Mouse (Mus musculus) forebrain, embryonic 14.5 days (tissue): ENCODE measurements around the gene Zbp1. TPM values are rescaled to one million over a fixed set of nuclear protein-coding genes. Genes with fewer than 3 reads are reported as not detected.

Source experiments
- ATAC-seq: fragments of 200-750 bp; cut with Nextera tagmentation; 2 replicates; pipeline ENCODE4 v1.8.0; 2017; ENCODE audit warnings: mild to moderate bottlenecking, moderate library complexity
- DNase-seq: peaks from one replicate; pipeline ENCODE4 v3.0.0-alpha.2; 2015; ENCODE audit warnings: low spot score
- H3K27ac ChIP-seq: fragments of 300-500 bp; sonication (generic); 2 replicates; pipeline ENCODE4 v1.5.1; 2014; ENCODE audit warnings: low read depth, mild to moderate bottlenecking, control low read depth, low read length, moderate library complexity
- H3K27me3 ChIP-seq: fragments of 300-500 bp; sonication (generic); replicated peaks from 2 replicates; pipeline ENCODE4 v1.6.1; 2014; ENCODE audit warnings: low read length, control low read depth, mixed read lengths; ENCODE audit not compliant: control insufficient read depth, insufficient read depth
- H3K36me3 ChIP-seq: fragments of 300-500 bp; sonication (generic); 2 replicates; pipeline ENCODE4 v1.6.1; 2014; ENCODE audit warnings: low read length, control low read depth; ENCODE audit not compliant: control insufficient read depth, insufficient read depth
- H3K4me1 ChIP-seq: fragments of 300-500 bp; sonication (generic); 2 replicates; pipeline ENCODE4 v1.6.1; 2014; ENCODE audit warnings: antibody characterized with exemption, low read length, control low read depth; ENCODE audit not compliant: control insufficient read depth, insufficient read depth
- H3K4me2 ChIP-seq: fragments of 300-500 bp; sonication (generic); 2 replicates; pipeline ENCODE4 v1.6.1; 2014; ENCODE audit warnings: mild to moderate bottlenecking, control low read depth, low read length
- H3K4me3 ChIP-seq: fragments of 300-500 bp; sonication (generic); 2 replicates; pipeline ENCODE4 v1.5.1; 2014; ENCODE audit warnings: low read depth, low read length, control low read depth
- H3K9ac ChIP-seq: fragments of 300-500 bp; sonication (generic); 2 replicates; pipeline ENCODE4 v1.6.1; 2014; ENCODE audit warnings: mild to moderate bottlenecking, low read length, control low read depth, moderate library complexity
- H3K9me3 ChIP-seq: fragments of 300-500 bp; sonication (generic); replicated peaks from 2 replicates; pipeline ENCODE4 v1.6.1; 2016; ENCODE audit warnings: low read length, control low read depth, mixed read lengths; ENCODE audit not compliant: control insufficient read depth
- WGBS: fragments of 180-500 bp; shearing (Covaris S2); extraction: QIAGEN DNeasy Blood & Tissue Kit; methylation state at CpG from one replicate; pipeline ENCODE4 v1.1.7; 2014; 5-methylcytosine and 5-hydroxymethylcytosine counted together
- polyA plus RNA-seq: library from polyadenylated mRNA; unstranded; fragments of >200 nt; fragmentation: Nextera tagmentation; extraction: Ambion mirVana; gene quantifications from 2 replicates; pipeline ENCODE4 v1.2.1, GENCODE M21; 2014

Zbp1 gene
- polyA plus RNA-seq, 1 experiment from 2014 or later, result not detected

DNA sequence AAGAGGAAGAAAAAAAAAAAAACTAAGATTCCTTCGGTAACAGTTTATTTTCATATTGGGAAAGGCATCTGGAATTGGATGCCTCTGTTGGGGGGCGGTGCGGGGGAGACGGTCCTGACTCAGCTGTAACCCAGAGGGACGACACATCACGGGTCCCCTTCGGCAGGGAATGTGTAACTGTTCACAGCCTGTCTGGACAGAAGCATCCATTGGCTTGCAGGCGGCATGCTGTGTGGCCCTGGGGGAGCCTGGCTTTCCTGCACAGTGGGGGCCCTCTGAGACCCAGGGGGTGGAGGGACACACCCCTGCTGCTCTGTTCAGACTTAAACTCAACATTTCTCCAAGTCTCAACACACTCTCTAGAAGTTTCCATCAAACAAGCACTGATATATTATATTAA lies 8.1 kb upstream of the Zbp1 start:
- Histone ChIP-seq H3K4me2 (no peak overlapping the region), H3K4me3 (no peak overlapping the region), H3K9me3 (no peaks in the 10 kb centered on the region), H3K27me3 (no peaks in the 10 kb centered on the region), H3K27ac (no peak overlapping the region), H3K36me3 (peaks cover 53% of the 10 kb centered on the region), H3K9ac (no peak overlapping the region), H3K4me1 (no peaks in the 10 kb centered on the region)
- 93% methylated on average over 8 of the region's 8 CpGs for whole genome bisulfite sequencing
- DNase-seq (no peak), ATAC-seq (no peak)

DNA sequence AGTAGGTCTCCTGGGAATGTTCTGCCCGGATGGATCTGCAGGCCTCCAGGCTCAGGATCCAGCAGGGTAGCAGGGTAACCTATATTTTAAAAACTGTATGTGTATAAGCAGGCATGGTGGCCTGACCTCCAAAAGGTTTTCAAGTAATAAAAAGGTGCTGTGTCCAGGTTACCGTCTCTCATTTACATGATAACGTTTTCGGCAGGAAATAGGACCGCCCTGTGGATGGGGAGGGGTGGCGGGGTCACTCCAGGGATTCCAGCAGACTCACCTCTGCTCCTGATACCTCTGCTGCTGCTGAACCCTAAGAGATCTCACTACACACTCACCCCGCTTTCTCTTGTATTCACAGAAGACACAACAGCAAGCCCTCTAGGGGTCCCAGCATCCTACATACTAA lies 7.2 kb upstream of the Zbp1 start:
- Histone ChIP-seq H3K4me3 (no peak overlapping the region), H3K27ac (no peak overlapping the region), H3K27me3 (no peaks in the 10 kb centered on the region), H3K4me2 (no peak overlapping the region), H3K36me3 (peaks cover 44% of the 10 kb centered on the region), H3K9me3 (no peaks in the 10 kb centered on the region), H3K4me1 (no peaks in the 10 kb centered on the region), H3K9ac (no peak overlapping the region)
- DNase-seq (no peak), ATAC-seq (no peak)
- WGBS, result 85% methylated on average over 7 of the region's 7 CpGs

DNA sequence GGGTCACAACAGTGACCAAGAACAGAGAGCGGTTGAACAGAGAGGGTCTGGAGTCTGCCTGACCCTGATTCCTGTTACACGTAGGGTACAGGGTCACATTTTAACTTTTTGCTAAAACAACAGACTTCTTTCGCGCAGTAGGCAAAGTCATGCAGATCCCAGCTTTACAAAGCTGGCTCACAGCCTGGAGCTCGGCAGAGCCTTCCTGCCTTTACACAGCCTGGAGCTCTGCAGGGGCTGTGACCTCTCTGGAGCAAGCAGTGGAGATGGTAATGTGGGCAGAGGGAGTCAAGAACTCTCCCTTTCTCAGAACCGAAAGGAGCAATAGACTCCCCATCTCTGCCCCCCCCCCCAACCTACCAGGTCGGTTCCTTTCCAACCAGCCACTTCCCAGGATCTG lies 6.1 kb upstream of the Zbp1 start:
- Histone ChIP-seq H3K27ac (no peak overlapping the region), H3K27me3 (no peaks in the 10 kb centered on the region), H3K4me1 (no peaks in the 10 kb centered on the region), H3K9me3 (no peaks in the 10 kb centered on the region), H3K36me3 (peaks cover 37% of the 10 kb centered on the region), H3K4me2 (no peak overlapping the region), H3K4me3 (no peak overlapping the region), H3K9ac (no peak overlapping the region)
- 75% methylated on average over 7 of the region's 7 CpGs for WGBS
- ATAC-seq, result no peak
- DNase-seq, result no peak

DNA sequence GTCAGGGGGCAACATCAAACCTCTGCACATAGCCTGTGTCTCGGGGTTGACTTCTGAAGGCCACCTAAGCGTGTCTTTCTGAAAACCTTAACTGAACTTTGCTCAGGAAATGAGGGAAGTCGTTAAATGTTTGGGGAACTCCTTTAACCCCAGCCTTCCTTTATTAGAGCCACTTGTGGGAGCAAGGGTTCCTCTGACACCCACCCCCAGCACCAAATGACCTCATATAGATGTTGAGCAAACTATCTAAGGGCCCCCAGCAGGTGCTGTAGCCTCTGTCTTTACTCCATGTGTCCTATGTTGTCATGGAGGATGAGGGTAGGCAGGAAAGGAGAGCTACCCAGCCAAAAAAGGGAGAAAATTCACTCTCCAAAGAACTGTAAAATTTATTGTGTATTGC lies 5.4 kb upstream of the Zbp1 start:
- 72% methylated on average over 3 of the region's 3 CpGs for WGBS
- H3K4me3 ChIP-seq, result no peak overlapping the region
- no peak overlapping the region for H3K4me2 ChIP-seq
- DNase-seq, result no peak
- H3K9me3 ChIP-seq, result no peaks in the 10 kb centered on the region
- no peaks in the 10 kb centered on the region for H3K4me1 ChIP-seq
- H3K27ac ChIP-seq, result no peak overlapping the region
- H3K27me3 ChIP-seq, result no peaks in the 10 kb centered on the region
- H3K9ac ChIP-seq, result no peak overlapping the region
- no peak for ATAC-seq
- H3K36me3 ChIP-seq, result peaks cover 35% of the 10 kb centered on the region

DNA sequence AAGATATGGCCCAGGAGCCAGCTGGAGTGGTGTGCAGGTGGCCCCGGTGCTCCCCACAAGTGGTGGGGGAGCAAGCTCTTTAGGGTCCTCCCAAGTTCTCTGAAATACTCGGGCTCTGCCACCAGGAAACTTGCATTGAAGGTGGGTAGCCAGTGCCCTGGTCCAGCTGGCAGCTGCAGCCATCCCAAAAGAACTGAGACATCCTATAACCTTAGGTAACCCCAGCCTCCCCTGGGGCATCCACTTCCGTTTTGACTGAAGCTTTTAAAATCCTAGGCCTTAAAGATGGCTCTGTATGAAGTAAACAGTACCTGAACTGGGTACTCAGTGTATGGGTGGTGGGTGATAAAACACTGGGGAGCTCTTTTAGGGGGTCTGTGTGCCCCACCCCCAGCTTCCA lies 4.8 kb upstream of the Zbp1 start:
- Histone ChIP-seq H3K27ac (no peak overlapping the region), H3K9ac (no peak overlapping the region)
- WGBS, result 84% methylated on average over 3 of the region's 3 CpGs

DNA sequence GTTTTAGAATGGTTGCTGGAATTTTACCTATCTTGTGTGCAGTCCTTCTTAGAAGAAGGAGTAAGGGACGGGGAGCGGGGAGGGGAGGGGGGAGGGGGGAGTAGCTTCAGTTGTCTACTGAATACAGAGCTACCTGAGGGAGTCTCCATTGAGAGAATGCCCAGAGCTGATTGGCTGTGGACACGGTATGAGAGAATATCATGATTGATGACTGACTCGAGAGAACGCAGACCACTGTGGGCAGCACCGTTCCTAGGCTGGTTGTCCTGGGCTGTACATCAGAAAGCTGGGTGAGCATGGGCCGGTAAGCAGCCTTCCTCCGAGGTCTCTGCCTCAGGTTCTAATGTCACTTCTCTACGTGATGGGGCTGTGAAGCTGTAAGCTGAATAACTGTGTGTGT lies 2.0 kb upstream of the Zbp1 start:
- DNase-seq, result no peak
- Histone ChIP-seq H3K4me2 (no peak overlapping the region), H3K4me3 (no peak overlapping the region), H3K9me3 (no peaks in the 10 kb centered on the region), H3K4me1 (no peaks in the 10 kb centered on the region), H3K27ac (no peak overlapping the region), H3K36me3 (peaks cover 6% of the 10 kb centered on the region), H3K27me3 (no peaks in the 10 kb centered on the region), H3K9ac (no peak overlapping the region)
- ATAC-seq, result no peak
- 91% methylated on average over 9 of the region's 9 CpGs for WGBS

More for the DNA sequence above, 4.8 kb upstream of the Zbp1 start:
- DNase-seq (no peak), ATAC-seq (no peak)
- Histone ChIP-seq H3K9me3 (no peaks in the 10 kb centered on the region), H3K4me2 (no peak overlapping the region), H3K27me3 (no peaks in the 10 kb centered on the region), H3K4me3 (no peak overlapping the region), H3K4me1 (no peaks in the 10 kb centered on the region), H3K36me3 (peaks cover 29% of the 10 kb centered on the region)

DNA sequence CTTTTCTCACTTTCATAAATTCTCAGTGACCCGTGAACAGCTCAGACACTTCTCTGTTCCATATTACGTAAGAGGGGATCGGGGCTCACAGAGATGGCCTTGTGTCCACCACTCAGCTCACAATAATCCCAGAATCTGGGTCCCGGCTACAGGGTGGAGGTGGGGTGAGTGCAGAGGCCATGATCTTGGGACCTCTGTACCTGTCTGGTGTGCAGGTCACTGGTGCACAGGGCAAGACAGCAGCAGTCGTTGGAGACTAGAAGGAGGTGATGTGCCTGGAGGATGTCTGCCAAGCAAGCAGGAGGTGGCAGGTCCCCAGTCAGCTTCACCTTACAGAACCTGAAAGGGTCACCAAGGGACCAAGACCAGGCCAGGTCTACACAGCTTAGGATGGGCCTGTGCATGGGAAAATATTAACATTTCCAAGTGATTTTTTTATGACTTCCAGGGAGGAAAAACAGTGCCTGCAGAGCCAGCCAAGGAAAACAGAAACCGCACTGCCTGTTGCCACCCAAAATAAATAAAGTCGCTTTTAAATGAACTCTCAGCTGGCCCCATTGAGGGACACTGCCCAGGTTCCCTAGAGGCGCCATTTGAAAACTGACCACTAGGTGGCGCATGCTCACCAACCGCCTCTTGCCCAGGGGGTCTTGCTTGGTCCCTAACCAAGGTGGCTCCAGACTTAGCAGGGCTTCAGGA lies 682 bp upstream of the Zbp1 start:
- Histone ChIP-seq H3K36me3 (no peaks in the 10 kb centered on the region), H3K4me2 (no peak overlapping the region), H3K4me1 (no peaks in the 10 kb centered on the region), H3K9ac (no peak overlapping the region), H3K27ac (no peak overlapping the region), H3K27me3 (no peaks in the 10 kb centered on the region), H3K4me3 (no peak overlapping the region), H3K9me3 (no peaks in the 10 kb centered on the region)
- WGBS, result 54% methylated on average over 10 of the region's 10 CpGs
- ATAC-seq (peak; percentile 58; the same call in 1 of the 2 replicates), DNase-seq (peak; percentile 67)

DNA sequence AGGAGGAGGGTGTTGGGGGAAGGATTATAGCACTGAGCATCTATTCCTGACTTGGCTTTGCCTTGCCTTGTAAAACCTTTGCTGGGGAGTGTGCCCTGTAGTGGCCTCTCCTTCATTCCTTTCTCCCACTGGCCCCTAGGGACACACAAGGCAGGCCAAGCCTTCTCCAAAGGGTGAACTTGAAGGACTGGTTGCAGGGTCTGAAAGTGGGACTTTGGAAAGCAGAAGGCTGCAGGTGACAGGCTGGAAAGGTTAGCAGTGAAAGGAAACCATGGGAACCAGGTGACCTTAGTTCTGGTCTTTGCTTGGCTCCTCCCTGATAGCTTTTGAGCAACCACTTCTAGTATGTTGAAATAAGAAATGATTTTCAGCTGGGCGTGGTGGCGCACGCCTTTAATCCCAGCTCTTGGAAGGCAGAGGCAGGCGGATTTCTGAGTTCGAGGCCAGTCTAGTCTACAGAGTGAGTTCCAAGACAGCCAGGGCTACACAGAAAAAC lies 912 bp downstream of the Zbp1 start:
- 91% methylated on average over 5 of the region's 5 CpGs for WGBS
- Histone ChIP-seq H3K9me3 (no peaks in the 10 kb centered on the region), H3K4me3 (no peak overlapping the region), H3K4me2 (no peak overlapping the region), H3K9ac (no peak overlapping the region), H3K4me1 (no peaks in the 10 kb centered on the region), H3K27ac (no peak overlapping the region), H3K27me3 (no peaks in the 10 kb centered on the region), H3K36me3 (no peaks in the 10 kb centered on the region)
- ATAC-seq, result no peak
- DNase-seq, result no peak

DNA sequence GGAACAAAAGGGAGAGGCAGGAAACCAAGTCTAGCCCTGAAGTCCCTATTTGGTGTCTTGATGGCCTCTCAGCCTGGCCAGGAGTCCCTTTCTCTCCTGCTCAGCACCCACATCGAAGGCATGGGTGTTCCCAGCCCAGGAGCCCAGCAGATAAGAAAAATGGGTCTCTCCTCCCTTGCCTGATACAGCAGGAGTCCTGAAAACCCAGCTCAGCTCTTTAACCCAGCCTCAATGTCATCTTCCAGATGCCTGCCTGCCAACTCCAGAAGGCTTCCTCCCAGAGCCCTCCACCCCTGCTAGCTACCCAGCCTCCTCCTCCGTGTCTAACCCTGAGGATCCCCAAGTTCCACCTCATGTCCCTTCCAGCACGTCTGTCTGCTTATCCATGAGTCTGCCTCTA lies 1.5 kb downstream of the Zbp1 start:
- Histone ChIP-seq H3K4me1 (no peaks in the 10 kb centered on the region), H3K4me3 (no peak overlapping the region), H3K9me3 (no peaks in the 10 kb centered on the region), H3K27ac (no peak overlapping the region), H3K36me3 (no peaks in the 10 kb centered on the region), H3K4me2 (no peak overlapping the region), H3K9ac (no peak overlapping the region), H3K27me3 (no peaks in the 10 kb centered on the region)
- no peak for DNase-seq
- no peak for ATAC-seq
- 82% methylated on average over 3 of the region's 3 CpGs for WGBS
